Mouse (Mus musculus) lung, embryonic 15.5 days (tissue): Measurements from ENCODE around the gene Faap100. TPM values are rescaled to one million over a fixed set of nuclear protein-coding genes. Genes with fewer than 3 reads are reported as not detected.
"Not testable (repeated sequence)": the region's sequence is repeated elsewhere in the genome, so short reads cannot be mapped to it uniquely, and the experiment has no call there.

Experiments
- ATAC-seq: fragments of 200-750 bp; cut with Nextera tagmentation; 2 replicates; pipeline ENCODE4 v1.8.0; 2017; ENCODE audit warnings: moderate number of reproducible peaks, borderline replicate concordance; ENCODE audit not compliant: low FRiP score, low TSS enrichment; ENCODE audit errors: extremely low read depth
- H3K27ac ChIP-seq: fragments of 300-500 bp; sonication (generic); 2 replicates; pipeline ENCODE4 v1.5.1; 2015; ENCODE audit warnings: moderate library complexity, mild to moderate bottlenecking, inconsistent platforms
- H3K27me3 ChIP-seq: fragments of 300-500 bp; sonication (generic); 2 replicates; pipeline ENCODE4 v1.6.1; 2015; ENCODE audit warnings: inconsistent platforms
- H3K36me3 ChIP-seq: fragments of 300-500 bp; sonication (generic); 2 replicates; pipeline ENCODE4 v1.6.1; 2015; ENCODE audit warnings: inconsistent platforms
- H3K4me1 ChIP-seq: fragments of 300-500 bp; sonication (generic); 2 replicates; pipeline ENCODE4 v1.6.1; 2015; ENCODE audit warnings: inconsistent platforms
- H3K4me2 ChIP-seq: fragments of 300-500 bp; sonication (generic); 2 replicates; pipeline ENCODE4 v1.6.1; 2015; ENCODE audit warnings: inconsistent platforms, mild to moderate bottlenecking, moderate library complexity
- H3K4me3 ChIP-seq: fragments of 300-500 bp; sonication (generic); 2 replicates; pipeline ENCODE4 v1.5.1; 2015; ENCODE audit warnings: mild to moderate bottlenecking, inconsistent platforms
- H3K9ac ChIP-seq: fragments of 300-500 bp; sonication (generic); 2 replicates; pipeline ENCODE4 v1.6.1; 2015; ENCODE audit warnings: inconsistent platforms
- H3K9me3 ChIP-seq: fragments of 300-500 bp; sonication (generic); 2 replicates; pipeline ENCODE4 v1.6.1; 2016; ENCODE audit warnings: inconsistent platforms
- WGBS: fragments of 180-500 bp; shearing (Covaris S2); methylation state at CpG from one replicate; pipeline ENCODE4 v1.1.7; 2015; 5-methylcytosine and 5-hydroxymethylcytosine counted together
- polyA plus RNA-seq: library from polyadenylated mRNA; unstranded; fragments of >200 nt; fragmentation: Nextera tagmentation; extraction: Ambion mirVana; gene quantifications from 2 replicates; pipeline ENCODE4 v1.2.1, GENCODE M21; 2015

The Faap100 gene
- polyA plus RNA-seq, 1 experiment from 2014 or later, result 37.4 TPM

GRCm38 (mm10) chr11:120355277-120356039 is 23.1 kb downstream of the Faap100 start:
- Histone ChIP-seq H3K4me1 (peaks cover 91% of the 10 kb centered on the region), H3K4me3 (no peak overlapping the region), H3K27me3 (no peaks in the 10 kb centered on the region), H3K27ac (peak overlapping the region; percentile 45; the same call in 1 of the 2 replicates), H3K36me3 (no peaks in the 10 kb centered on the region), H3K9ac (0 out of 2 replicates have a peak overlapping the region, but pooled peaks have one; percentile 2), H3K4me2 (no peak overlapping the region), H3K9me3 (no peaks in the 10 kb centered on the region)
- WGBS, result 38% methylated on average over 5 of the region's 5 CpGs
- ATAC-seq, result no peak

DNA sequence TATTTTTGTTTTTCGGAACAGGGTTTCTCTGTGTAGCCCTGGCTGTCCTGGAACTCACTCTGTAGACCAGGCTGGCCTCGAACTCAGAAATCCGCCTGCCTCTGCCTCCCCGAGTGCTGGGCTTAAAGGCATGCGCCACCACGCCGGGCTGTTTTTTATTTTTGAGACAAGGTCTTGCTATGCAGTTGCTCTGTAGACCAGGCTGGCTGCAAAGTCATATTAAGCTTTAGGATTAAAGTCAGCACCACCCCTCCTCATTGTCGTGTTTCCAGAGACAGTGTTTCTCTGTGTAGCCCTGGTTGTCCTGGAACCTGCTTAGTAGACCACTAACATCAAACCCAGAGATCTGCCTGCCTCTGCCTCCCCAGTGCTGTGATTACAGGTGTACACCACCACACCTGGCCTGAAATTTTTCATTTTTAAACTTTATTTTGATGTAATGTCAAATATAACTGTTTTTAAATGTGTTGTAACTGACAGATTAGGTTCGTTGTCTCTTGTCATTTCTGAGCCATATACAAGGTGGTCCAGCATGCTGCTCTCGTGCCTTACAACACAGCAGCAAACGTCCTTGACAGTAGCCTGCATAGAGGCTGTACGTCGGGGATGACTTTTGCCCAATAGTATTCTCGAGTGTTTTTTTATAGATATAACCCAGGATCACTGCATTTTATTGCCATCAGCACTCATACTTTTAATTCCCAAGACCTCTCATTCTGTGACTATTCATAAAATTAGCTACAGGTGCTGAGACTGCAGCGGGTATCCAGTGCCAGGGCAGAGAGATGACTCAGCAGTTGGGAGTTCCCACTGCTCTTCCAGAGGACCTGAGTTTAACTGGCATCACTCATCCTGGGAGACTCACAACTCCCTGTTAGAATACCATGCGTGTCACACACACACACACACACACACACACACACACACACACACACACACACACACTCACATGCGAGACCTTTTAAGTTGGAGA is 24.0 kb downstream of the Faap100 start:
- H3K27me3 ChIP-seq, result no peaks in the 10 kb centered on the region
- ATAC-seq, result no peak
- no peaks in the 10 kb centered on the region for H3K9me3 ChIP-seq
- H3K36me3 ChIP-seq, result no peaks in the 10 kb centered on the region
- WGBS, result 81% methylated on average over 17 of the region's 17 CpGs
- peak overlapping the region; percentile 45; the same call in 1 of the 2 replicates for H3K27ac ChIP-seq
- H3K4me1 ChIP-seq, result peaks cover 83% of the 10 kb centered on the region
- H3K4me2 ChIP-seq, result no peak overlapping the region
- H3K9ac ChIP-seq, result 0 out of 2 replicates have a peak overlapping the region, but pooled peaks have one; percentile 2
- H3K4me3 ChIP-seq, result no peak overlapping the region

DNA sequence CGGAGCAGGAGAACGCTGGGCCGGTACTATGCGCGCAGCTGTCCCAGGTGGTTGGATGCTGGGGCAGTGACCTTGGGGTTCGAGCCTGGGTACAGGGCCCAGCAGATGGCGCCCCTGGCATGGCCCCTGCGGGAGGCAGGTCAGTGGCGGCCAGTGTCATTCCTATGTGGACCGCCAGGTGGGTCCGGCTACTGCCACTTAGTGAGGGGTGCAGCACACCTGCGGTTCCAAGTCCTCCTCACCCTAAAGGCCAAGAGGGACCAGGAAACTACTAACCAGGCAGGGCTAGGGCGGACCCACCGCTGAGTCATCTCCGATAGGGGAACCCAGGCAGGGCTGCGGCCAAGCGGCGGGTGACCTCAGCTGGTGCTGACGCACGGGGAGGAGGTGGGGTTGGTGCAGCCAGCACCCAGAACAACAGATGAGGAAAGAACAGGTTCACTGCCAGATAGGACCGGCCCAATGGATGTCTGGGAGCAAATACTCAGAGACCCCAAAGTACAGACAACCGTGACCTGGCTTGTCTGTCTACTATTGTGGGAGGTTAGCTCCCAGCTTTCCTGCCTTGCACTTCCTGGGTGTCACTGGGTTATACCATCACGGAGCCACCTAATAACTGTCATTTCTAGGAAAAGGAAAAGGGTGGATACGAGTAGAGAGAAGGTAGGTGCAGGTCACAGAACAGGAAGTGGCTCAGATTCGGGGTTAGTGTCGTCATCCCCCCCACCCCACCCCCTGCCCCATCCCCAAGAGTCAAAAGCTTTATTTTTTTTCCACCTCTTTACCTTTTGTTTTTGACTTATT is 24.9 kb downstream of the Faap100 start:
- peak overlapping the region; percentile 38 for H3K4me2 ChIP-seq
- no peak for ATAC-seq
- no peaks in the 10 kb centered on the region for H3K36me3 ChIP-seq
- no peaks in the 10 kb centered on the region for H3K9me3 ChIP-seq
- no peak overlapping the region for H3K4me3 ChIP-seq
- H3K9ac ChIP-seq, result no peak overlapping the region
- peaks cover 74% of the 10 kb centered on the region for H3K4me1 ChIP-seq
- no peaks in the 10 kb centered on the region for H3K27me3 ChIP-seq
- 26% methylated on average over 26 of the region's 26 CpGs for WGBS
- H3K27ac ChIP-seq, result peak overlapping the region; percentile 100

DNA sequence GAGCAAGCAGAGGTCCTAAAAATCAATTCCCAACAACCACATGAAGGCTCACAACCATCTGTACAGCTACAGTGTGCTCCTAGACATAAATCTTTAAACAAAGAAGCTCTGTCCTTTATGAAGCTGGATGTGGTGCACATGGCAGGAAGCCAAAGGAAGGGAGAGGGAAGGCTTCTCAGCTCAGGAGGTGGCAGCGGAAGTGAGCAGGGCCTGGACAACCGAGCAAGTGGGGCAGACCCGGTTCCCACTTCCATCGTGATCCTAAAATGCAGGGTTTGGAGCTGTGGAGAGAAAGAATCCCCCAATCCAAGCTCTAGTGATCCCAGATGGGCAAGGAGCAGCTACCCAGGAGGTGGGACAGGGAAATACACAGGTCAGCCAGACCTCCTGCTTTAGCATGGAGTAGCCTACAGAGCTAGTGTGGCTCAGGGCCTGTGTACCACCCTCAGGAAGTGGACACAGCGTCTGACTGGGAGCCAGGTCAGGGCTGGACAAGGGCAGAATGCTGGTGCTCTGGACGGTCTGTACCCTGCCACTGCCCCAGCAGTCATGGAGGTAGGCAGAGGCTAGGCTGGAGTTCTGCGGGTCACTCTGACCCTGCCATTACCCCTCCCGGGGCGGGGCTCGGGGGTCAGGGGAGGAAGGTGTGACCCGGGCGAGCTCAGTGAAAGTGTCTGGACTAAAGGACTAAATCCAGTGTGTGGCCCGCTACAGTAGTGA is 25.8 kb downstream of the Faap100 start:
- WGBS, result 47% methylated on average over 13 of the region's 13 CpGs
- no peak overlapping the region for H3K9ac ChIP-seq
- peaks cover 64% of the 10 kb centered on the region for H3K4me1 ChIP-seq
- H3K4me3 ChIP-seq, result no peak overlapping the region
- no peaks in the 10 kb centered on the region for H3K9me3 ChIP-seq
- no peak overlapping the region for H3K4me2 ChIP-seq
- no peaks in the 10 kb centered on the region for H3K36me3 ChIP-seq
- no peak for ATAC-seq
- peak overlapping the region; percentile 100 for H3K27ac ChIP-seq
- no peaks in the 10 kb centered on the region for H3K27me3 ChIP-seq

DNA sequence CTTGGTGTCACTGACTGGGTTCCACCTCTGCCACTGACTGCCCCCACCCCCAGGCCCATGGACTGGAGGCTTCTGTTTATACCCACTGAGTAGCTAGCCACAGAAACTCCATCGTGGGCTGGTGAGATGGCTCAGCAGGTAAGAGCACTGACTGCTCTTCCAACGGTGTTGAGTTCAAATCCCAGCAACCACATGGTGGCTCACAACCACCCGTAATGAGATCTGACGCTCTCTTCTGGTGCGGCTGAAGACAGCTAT is 26.5 kb downstream of the Faap100 start:
- Histone ChIP-seq H3K4me1 (peaks cover 57% of the 10 kb centered on the region), H3K27ac (peak overlapping the region; percentile 100)
- not testable (repeated sequence) for H3K36me3 ChIP-seq, H3K4me3 ChIP-seq, H3K9me3 ChIP-seq, H3K27me3 ChIP-seq, H3K9ac ChIP-seq, H3K4me2 ChIP-seq, ATAC-seq
- WGBS, result 86% methylated on average over 5 of the region's 5 CpGs

GRCm38 (mm10) chr11:120351250-120352092 is 27.1 kb downstream of the Faap100 start:
- 0 out of 2 replicates have a peak overlapping the region, but pooled peaks have one; percentile 87 for H3K4me2 ChIP-seq
- 71% methylated on average over 10 of the region's 10 CpGs for WGBS
- H3K36me3 ChIP-seq, result peaks cover 3% of the 10 kb centered on the region; the same call in 1 of the 2 replicates
- peaks cover 57% of the 10 kb centered on the region for H3K4me1 ChIP-seq
- H3K27me3 ChIP-seq, result no peaks in the 10 kb centered on the region
- no peaks in the 10 kb centered on the region for H3K9me3 ChIP-seq
- peak overlapping the region; percentile 100; the same call in 1 of the 2 replicates for H3K9ac ChIP-seq
- 0 out of 2 replicates have a peak overlapping the region, but pooled peaks have one; percentile 83 for H3K4me3 ChIP-seq
- no peak for ATAC-seq
- H3K27ac ChIP-seq, result peak overlapping the region; percentile 100

DNA sequence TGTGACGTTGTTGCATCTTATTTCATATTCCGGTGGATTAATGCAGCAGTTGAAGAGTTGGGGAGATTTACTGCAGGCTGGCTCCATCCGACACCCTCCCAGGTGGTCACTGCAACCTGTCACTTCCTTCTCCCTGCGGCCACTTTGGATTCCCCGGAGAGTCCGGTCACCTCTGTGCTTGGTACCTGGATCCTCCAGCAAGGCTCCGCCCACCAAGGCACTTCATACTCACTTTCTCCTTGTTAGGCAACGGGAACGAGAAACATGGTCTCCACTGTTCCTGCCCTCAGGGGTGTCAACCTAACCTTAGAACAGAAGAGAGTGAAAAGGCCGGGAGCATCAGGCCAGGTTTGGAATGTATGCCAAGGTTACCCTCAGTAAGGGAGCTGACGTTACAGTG is 27.9 kb downstream of the Faap100 start:
- WGBS, result 11% methylated on average over 11 of the region's 11 CpGs
- Histone ChIP-seq H3K9me3 (no peaks in the 10 kb centered on the region), H3K27ac (peak overlapping the region; percentile 100), H3K9ac (peak overlapping the region; percentile 100), H3K4me3 (peak overlapping the region; percentile 83), H3K27me3 (no peaks in the 10 kb centered on the region), H3K36me3 (peaks cover 5% of the 10 kb centered on the region; the same call in 1 of the 2 replicates), H3K4me1 (peaks cover 51% of the 10 kb centered on the region), H3K4me2 (peak overlapping the region; percentile 87)
- no peak for ATAC-seq

- under 1% methylated on average over 58 of the region's 68 CpGs for WGBS
- no peaks in the 10 kb centered on the region for H3K9me3 ChIP-seq
- H3K4me1 ChIP-seq, result peaks cover 49% of the 10 kb centered on the region
- peak overlapping the region; percentile 100 for H3K9ac ChIP-seq
- H3K27me3 ChIP-seq, result no peaks in the 10 kb centered on the region
- H3K27ac ChIP-seq, result peak overlapping the region; percentile 100
- peak overlapping the region; percentile 87 for H3K4me2 ChIP-seq
- peak overlapping the region; percentile 83 for H3K4me3 ChIP-seq
- H3K36me3 ChIP-seq, result peaks cover 9% of the 10 kb centered on the region
- ATAC-seq, result peak; percentile 82
Observed at GRCm38 (mm10) chr11:120349986-120350702, 28.4 kb downstream of the Faap100 start.

GRCm38 (mm10) chr11:120349371-120349985 is 29.1 kb downstream of the Faap100 start:
- ATAC-seq, result no peak; the same call in 1 of the 2 replicates
- H3K9me3 ChIP-seq, result no peaks in the 10 kb centered on the region
- under 1% methylated on average over 16 of the region's 16 CpGs for WGBS
- H3K4me3 ChIP-seq, result peak overlapping the region; percentile 83
- H3K36me3 ChIP-seq, result peaks cover 15% of the 10 kb centered on the region
- H3K27ac ChIP-seq, result peak overlapping the region; percentile 100
- peaks cover 45% of the 10 kb centered on the region for H3K4me1 ChIP-seq
- H3K9ac ChIP-seq, result peak overlapping the region; percentile 100
- H3K27me3 ChIP-seq, result no peaks in the 10 kb centered on the region
- H3K4me2 ChIP-seq, result peak overlapping the region; percentile 87
